Mouse (Mus musculus) kidney, postnatal 14 days (tissue): ENCODE data around the gene Gsg1l.

ENCODE experiments used
- DNase-seq: peaks from one replicate; pipeline ENCODE4 v3.0.0; 2022; ENCODE audit warnings: mixed read lengths

Gene Gsg1l

GRCm38 (mm10) chr7:125924044-125924443, 158.2 kb downstream of the Gsg1l start:
- no peak for DNase-seq

- no peak for DNase-seq
Measured at GRCm38 (mm10) chr7:125920801-125921200, 161.4 kb downstream of the Gsg1l start.

DNA sequence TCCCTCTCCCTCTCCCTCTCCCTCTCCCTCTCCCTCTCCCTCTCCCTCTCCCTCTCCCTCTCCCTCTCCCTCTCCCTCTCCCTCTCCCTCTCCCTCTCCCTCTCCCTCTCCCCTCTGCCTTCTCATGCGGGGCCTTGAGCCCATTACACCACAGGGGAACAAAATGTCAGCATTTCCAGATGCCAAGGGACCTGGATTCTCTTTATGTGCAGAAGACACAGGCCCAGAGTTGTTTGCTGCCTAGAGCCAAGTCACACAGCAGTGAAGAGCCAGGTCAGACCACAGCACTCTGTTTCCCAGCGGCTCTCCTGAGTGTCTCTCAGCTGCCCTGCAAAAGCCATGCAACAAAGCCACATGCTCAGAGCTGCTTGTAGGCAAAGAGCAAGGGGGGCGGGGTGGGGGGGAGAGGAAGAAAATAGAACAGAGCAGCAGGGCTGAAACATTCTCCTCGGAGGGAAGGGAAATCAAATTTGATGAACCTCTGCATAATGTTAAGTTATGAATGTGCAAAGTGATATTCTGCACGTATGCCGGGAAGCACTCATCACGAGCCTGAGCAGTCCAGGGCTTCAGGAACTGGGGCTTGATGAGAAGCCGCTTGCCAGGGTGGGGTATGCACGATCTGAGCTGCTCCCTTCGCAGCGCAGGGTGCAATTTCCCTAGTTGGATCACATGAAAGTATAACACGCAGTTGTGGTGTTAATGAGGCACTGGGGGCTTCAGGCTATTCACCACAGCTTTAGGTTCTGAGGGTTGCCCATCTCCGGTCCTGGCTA, 181.6 kb downstream of the Gsg1l start:
- no peak for DNase-seq

DNA sequence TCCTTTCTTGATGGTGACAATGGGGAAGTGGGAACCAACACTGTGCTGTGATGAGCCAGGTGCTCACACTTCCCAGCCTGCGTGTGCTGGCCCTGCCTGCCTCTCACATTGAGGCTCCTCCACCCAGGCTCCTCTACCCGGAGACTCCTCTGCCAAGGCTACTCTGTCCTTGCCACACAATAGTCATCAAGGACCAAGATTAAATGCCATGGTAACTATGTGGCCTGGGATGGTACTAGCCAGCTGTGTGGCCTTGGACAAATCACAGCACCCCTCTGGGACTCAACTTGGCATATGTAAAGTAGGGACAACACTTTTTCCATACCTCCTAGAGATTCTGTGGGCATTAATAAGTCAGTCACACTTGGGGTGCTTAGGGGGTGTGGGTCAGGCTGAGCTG, 182.3 kb downstream of the Gsg1l start:
- no peak for DNase-seq

GRCm38 (mm10) chr7:125899036-125899435, 183.2 kb downstream of the Gsg1l start:
- DNase-seq, result peak; percentile 23

GRCm38 (mm10) chr7:125897059-125897458, 185.2 kb downstream of the Gsg1l start:
- no peak for DNase-seq

DNA sequence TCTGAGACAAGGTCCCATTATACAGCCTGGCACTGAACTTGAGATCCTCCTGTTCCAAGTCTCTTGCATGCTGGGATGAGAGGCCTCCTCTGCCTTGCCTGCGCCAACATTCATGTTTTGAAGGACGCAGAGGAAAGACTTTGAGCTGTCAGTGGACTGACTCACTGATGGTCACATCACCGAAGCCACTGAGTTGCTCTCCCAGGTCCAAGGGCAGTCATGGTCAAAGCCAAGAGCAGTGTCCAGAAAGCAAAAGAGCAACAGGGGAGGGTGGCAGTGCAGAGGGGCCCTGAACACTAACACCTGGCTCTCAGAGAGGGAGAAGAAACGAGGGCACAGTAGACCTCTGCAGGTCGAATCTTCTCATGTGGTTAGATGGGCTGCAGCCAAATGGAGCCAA, 188.6 kb downstream of the Gsg1l start:
- no peak for DNase-seq

GRCm38 (mm10) chr7:125888373-125888772, 193.8 kb downstream of the Gsg1l start:
- peak; percentile 20 for DNase-seq

- DNase-seq, result no peak
Measured at GRCm38 (mm10) chr7:125887761-125888160, 194.4 kb downstream of the Gsg1l start.

- peak; percentile 60 for DNase-seq
Measured at GRCm38 (mm10) chr7:125887124-125887523, 195.1 kb downstream of the Gsg1l start.

GRCm38 (mm10) chr7:125886116-125886680, 196.0 kb downstream of the Gsg1l start:
- no peak for DNase-seq

DNA sequence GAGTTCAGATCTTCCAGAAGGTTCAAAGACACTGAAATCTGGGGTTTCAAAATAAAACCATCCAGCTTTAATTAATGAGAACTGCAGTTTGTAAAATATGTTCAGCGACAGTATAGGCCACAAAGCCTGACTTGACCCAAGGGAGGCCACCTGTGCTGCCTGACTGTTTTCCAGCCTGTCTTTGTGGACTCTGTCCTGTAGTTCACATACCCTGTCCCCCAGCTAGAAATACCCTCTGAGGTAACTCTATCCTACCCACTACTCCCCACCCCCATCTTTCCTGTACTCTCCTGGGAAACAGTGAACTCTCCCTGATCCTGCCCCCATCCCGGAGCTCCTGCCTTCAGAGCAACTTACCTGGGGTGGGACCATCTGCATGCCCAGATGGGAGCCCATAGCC, 199.0 kb downstream of the Gsg1l start:
- no peak for DNase-seq

DNA sequence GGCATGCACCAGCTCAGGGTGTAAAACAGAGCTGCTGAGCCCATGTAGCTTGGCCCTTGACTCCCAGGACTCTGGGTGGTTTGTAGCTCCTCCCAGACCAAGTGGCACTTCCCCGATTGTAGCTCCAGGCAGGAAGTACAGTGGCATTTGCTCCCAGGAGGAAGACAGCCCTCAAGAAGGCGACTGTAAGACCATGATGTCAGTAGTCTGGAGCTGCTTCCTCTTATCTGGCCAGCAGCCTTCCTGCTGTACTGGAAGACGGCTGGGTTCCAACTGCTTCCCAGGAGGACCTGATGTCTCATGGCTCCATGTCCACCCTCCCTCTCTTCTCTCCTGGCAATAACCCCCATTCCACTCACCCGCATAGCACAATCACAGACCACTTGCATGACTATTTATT, 204.2 kb downstream of the Gsg1l start:
- no peak for DNase-seq

DNA sequence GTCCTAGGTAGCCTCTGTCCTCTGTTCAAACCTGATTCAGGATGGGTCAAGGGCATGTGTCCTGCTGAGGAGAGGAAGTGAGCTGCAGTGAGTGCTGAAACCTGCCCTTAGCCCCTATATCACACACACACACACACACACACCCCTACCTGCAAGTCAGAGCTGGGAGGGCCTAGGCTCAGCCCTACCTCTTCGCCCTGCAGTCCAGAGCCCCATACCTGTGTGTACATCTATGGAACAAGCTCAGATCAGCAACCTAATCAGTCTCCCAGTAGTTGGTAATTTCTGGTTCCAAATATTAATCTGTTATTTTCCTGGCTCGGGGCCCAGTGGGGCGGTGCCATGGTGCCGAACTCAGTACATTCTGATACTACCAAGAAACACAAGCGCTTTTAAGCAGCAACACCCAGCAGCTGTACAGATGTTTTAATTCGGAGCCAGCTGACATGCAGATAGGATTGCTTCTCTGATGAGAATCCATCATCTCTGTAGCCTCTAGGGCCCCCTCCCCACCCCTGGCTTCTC, 208.2 kb downstream of the Gsg1l start:
- no peak for DNase-seq

DNA sequence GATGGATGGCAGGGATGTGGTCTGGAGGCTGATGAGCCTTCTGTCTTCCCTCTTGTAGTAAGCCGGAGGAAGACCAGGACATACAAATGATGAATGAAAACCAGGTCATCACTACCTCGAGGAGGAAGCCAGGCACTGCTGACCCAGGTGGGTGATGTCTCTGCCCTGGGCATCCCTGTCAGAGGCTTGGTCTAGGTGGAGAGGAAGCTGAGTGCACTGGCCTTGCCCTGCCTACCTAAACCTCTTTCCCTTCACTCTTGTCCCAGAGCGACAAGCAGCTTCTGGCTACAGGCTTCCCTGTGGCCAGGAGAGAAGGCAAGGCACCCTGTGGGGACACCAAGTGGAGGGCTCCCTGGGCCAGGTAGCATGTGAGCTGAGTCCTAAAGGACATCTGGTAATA, 209.3 kb downstream of the Gsg1l start:
- DNase-seq, result no peak

DNA sequence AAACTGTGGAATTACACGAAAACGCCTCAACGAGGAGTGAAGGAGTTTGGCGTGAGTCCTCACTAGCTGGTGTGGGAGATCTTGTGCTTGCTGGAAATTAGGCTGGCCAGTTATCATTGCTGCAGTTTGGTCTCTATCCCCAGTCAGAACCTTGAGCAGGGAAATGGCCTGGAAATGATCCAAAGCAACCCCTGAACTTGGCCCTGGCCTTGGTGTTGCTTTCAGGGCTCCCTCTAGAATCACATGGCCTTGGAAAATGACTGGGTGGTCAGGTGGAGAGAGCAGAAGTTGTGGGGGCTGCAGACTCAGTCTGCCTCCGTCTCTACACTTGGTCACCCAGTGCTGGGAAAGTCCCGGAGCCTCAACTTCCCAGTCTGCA, 210.0 kb downstream of the Gsg1l start:
- DNase-seq, result peak; percentile 16

DNA sequence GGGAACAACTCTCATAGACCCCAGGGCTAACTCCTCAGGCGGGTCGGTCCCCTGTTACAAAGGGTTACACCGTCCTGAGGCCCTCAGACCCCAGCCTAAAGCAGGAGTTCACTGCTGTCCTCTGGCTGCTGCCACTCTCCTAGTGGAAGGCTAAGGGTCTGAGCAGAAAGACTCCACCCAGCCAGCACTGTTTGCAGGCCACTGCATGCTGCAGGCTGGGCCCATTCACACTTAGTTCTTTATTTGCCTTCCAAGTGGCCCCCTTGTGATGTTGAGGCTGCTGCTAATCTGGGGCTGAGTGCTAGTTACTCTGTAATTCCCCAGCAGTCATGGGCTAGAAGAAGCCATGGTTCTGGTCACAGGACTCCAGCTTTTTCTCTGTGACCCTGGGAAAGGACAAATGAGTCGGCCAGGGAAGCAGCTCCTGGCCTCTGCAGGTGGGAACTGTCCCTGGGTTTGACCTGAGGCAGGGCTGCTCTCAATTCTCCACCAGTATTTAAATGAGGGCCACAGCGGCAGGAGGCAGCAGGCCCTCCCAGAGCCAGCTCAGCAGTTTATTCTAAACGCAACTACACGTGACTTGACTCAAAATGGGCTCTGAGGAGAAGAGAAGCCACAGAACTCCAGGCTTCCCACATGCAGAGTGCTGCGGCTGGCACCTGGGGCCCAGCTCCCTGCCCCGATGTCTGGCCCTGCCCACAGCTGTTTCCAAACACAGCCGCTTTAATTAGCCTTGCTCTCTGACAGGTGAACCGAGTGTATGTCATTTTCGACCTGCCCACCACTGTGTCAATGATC, 210.6 kb downstream of the Gsg1l start:
- peak; percentile 24 for DNase-seq

- no peak for DNase-seq
Measured at GRCm38 (mm10) chr7:125868570-125868969, 213.6 kb downstream of the Gsg1l start.

DNA sequence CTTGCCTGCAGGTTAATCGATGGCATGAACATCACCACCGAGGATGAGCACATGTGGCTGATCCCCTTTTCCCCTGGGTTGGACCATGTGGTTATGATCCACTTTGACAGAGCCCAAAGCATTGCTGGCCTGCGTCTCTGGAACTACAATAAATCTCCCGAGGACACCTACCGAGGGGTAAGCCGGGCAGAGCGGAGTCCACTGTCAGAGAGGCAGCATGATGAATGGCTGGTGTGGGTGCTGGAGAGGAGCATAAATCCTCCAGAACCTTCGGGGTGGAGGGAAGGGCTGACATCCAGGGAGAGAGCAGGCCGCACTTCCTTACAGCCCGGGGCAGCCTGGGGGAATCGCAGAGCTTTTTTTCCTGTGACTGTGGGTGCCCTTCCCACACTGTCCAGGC, 217.0 kb downstream of the Gsg1l start:
- peak; percentile 18 for DNase-seq

GRCm38 (mm10) chr7:125864026-125864425, 218.2 kb downstream of the Gsg1l start:
- DNase-seq, result no peak

DNA sequence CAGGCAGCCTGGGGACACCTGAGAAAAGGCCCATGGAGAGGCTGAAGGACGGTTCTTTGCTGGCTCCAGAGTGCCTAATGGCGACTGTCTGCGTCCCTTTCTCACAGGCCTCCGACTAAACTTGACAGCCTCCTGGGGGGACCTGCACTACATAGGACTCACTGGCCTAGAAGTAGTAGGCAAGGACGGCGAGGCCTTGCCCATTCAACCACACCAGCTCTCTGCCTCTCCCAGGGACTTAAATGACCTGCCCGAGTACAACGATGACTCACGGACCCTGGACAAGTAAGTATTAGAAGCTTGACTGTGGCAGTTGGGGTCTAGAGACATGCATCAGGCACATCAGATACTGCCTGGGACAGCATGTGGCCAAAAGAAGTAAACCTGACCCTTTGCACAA, 221.8 kb downstream of the Gsg1l start:
- no peak for DNase-seq

- DNase-seq, result no peak
Measured at GRCm38 (mm10) chr7:125859564-125859963, 222.6 kb downstream of the Gsg1l start.

DNA sequence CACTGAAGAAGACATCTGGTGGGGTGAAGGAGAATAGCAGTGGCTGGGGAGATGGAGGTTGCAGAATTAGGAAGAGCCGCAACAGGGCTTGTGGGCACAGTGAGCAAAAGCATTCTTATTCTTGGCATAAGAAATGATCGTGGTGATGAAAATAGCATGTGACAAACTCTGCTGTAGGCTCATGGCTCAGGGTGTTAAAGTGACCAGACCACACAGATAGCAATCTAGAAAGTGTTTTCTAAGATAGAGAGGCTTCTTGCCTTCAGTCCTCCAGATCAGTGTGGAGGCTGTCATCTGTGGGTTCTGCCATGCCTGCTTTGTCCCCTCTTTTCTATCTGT, 234.7 kb downstream of the Gsg1l start:
- no peak for DNase-seq
